Mouse (Mus musculus) intestine, embryonic 14.5 days (tissue): ENCODE data around the gene Mb21d2. TPM values are rescaled to one million over a fixed set of nuclear protein-coding genes. Genes with fewer than 3 reads are reported as not detected.
A peak's percentile ranks its signal among the peaks of the same experiment; 100 is the strongest.

ENCODE experiments used
- ATAC-seq: fragments of 200-750 bp; cut with Nextera tagmentation; replicated peaks from 2 replicates; pipeline ENCODE4 v1.8.0; 2017; ENCODE audit warnings: low read depth, moderate number of reproducible peaks, moderate TSS enrichment, moderate library complexity; ENCODE audit not compliant: low FRiP score, low TSS enrichment
- DNase-seq: peaks from one replicate; pipeline ENCODE4 v3.0.0-alpha.2; 2018; ENCODE audit warnings: low spot score
- H3K27ac ChIP-seq: fragments of 300-500 bp; sonication (generic); 2 replicates; pipeline ENCODE4 v1.5.1; 2014; ENCODE audit warnings: low read depth, mild to moderate bottlenecking, control low read depth
- H3K27me3 ChIP-seq: fragments of 300-500 bp; sonication (generic); replicated peaks from 2 replicates; pipeline ENCODE4 v1.6.1; 2014; ENCODE audit warnings: low read length, control low read depth; ENCODE audit not compliant: control insufficient read depth, insufficient read depth
- H3K36me3 ChIP-seq: fragments of 300-500 bp; sonication (generic); 2 replicates; pipeline ENCODE4 v1.6.1; 2014; ENCODE audit warnings: low read length, control low read depth; ENCODE audit not compliant: control insufficient read depth, insufficient read depth
- H3K4me1 ChIP-seq: fragments of 300-500 bp; sonication (generic); replicated peaks from 2 replicates; pipeline ENCODE4 v1.6.1; 2014; ENCODE audit warnings: low read length, control low read depth, mixed read lengths; ENCODE audit not compliant: control insufficient read depth, insufficient read depth
- H3K4me2 ChIP-seq: fragments of 300-500 bp; sonication (generic); 2 replicates; pipeline ENCODE4 v1.6.1; 2014; ENCODE audit warnings: low read length
- H3K4me3 ChIP-seq: fragments of 300-500 bp; sonication (generic); 2 replicates; pipeline ENCODE4 v1.5.1; 2014; ENCODE audit warnings: low read depth, low read length, control low read depth, mixed read lengths
- H3K9ac ChIP-seq: fragments of 300-500 bp; sonication (generic); 2 replicates; pipeline ENCODE4 v1.6.1; 2014; ENCODE audit warnings: mild to moderate bottlenecking, low read length
- H3K9me3 ChIP-seq: fragments of 300-500 bp; sonication (generic); 2 replicates; pipeline ENCODE4 v1.6.1; 2016; ENCODE audit warnings: low read length, control low read depth; ENCODE audit not compliant: control insufficient read depth
- WGBS: fragments of 180-500 bp; shearing (Covaris S2); extraction: QIAGEN DNeasy Blood & Tissue Kit; methylation state at CpG from one replicate; pipeline ENCODE4 v1.1.7; 2014; 5-methylcytosine and 5-hydroxymethylcytosine counted together
- polyA plus RNA-seq: library from polyadenylated mRNA; unstranded; fragments of >200 nt; fragmentation: Nextera tagmentation; extraction: Ambion mirVana; gene quantifications from 2 replicates; pipeline ENCODE4 v1.2.1, GENCODE M21; 2014

Mb21d2 gene
- polyA plus RNA-seq, 1 experiment from 2014 or later = 9.0 TPM

GRCm38 (mm10) chr16:28846123-28846522, 83.3 kb downstream of the Mb21d2 start:
- Histone ChIP-seq H3K36me3 (no peaks in the 10 kb centered on the region), H3K9ac (no peak overlapping the region), H3K4me3 (no peak overlapping the region), H3K27ac (no peak overlapping the region), H3K4me1 (peaks cover 5% of the 10 kb centered on the region; the same call in 1 of the 2 replicates), H3K27me3 (no peaks in the 10 kb centered on the region), H3K4me2 (no peak overlapping the region), H3K9me3 (peaks cover 5% of the 10 kb centered on the region; the same call in 1 of the 2 replicates)
- no peak for ATAC-seq
- DNase-seq = no peak
- 70% methylated on average over 11 of the region's 11 CpGs for WGBS

GRCm38 (mm10) chr16:28845336-28845735, 84.1 kb downstream of the Mb21d2 start:
- Histone ChIP-seq H3K27ac (no peak overlapping the region), H3K4me1 (no peaks in the 10 kb centered on the region), H3K9ac (no peak overlapping the region), H3K4me3 (no peak overlapping the region), H3K27me3 (no peaks in the 10 kb centered on the region), H3K4me2 (no peak overlapping the region), H3K36me3 (no peaks in the 10 kb centered on the region), H3K9me3 (peaks cover 5% of the 10 kb centered on the region; the same call in 1 of the 2 replicates)
- ATAC-seq (no peak), DNase-seq (no peak)
- 80% methylated on average over 3 of the region's 3 CpGs for WGBS

- Histone ChIP-seq H3K4me1 (no peaks in the 10 kb centered on the region), H3K36me3 (no peaks in the 10 kb centered on the region), H3K4me3 (no peak overlapping the region), H3K9me3 (no peaks in the 10 kb centered on the region), H3K4me2 (no peak overlapping the region), H3K27ac (no peak overlapping the region), H3K27me3 (no peaks in the 10 kb centered on the region), H3K9ac (no peak overlapping the region)
- DNase-seq (peak; percentile 55), ATAC-seq (0 out of 2 replicates have a peak, but pooled peaks have one; percentile 17)
- WGBS = 19% methylated on average over 11 of the region's 11 CpGs
These were observed 88.4 kb downstream of the Mb21d2 start for GRCm38 (mm10) chr16:28841102-28841501.

DNA sequence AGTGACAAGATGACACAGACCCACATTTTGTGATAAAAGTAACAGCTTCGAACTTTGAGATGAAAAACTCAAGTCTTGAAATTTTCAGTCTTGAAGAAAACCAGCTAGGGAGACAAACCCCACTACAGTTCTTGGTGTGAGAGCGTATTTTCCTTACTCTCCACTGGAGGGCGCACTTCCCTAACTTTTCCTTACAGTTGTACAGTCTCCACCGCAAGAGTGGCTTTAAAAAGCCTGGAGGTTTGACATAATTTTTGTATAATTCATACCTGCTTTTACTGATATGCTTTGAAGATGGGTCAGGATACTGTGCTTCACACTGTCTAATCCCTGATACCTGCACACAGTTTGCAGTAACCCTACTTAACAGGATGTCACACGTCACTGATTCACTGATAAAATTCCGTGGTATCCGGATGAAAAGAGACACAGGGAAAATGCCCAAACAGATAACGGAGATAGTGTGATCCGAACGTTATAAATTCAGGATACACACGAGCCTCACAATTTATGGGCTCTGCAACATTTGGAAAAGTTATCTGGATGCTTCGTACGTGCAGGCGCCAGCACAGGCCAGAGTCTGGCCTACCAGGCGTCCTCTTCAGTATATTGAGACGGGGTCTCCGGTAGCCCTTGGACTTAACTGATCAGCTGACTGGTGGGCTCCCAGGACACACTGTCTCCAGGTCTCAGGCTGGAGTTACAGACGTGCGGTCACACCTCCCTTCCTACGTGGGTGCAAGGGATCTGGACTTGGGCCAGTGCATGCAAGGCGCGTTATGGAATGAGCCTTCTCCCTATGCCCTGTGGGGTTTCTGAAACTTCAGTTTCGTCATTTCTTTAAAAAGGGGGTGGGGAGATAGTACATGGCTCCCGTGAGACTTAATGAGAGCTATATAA, 89.1 kb downstream of the Mb21d2 start:
- Histone ChIP-seq H3K9ac (no peak overlapping the region), H3K27ac (no peak overlapping the region), H3K27me3 (no peaks in the 10 kb centered on the region), H3K36me3 (no peaks in the 10 kb centered on the region), H3K4me3 (no peak overlapping the region), H3K9me3 (no peaks in the 10 kb centered on the region), H3K4me1 (no peaks in the 10 kb centered on the region), H3K4me2 (no peak overlapping the region)
- ATAC-seq = peak; percentile 63
- 39% methylated on average over 24 of the region's 24 CpGs for WGBS
- DNase-seq = peak; percentile 82

GRCm38 (mm10) chr16:28839575-28839974, 89.9 kb downstream of the Mb21d2 start:
- Histone ChIP-seq H3K36me3 (no peaks in the 10 kb centered on the region), H3K27ac (no peak overlapping the region), H3K4me1 (no peaks in the 10 kb centered on the region), H3K9me3 (no peaks in the 10 kb centered on the region), H3K27me3 (no peaks in the 10 kb centered on the region), H3K4me2 (no peak overlapping the region), H3K4me3 (no peak overlapping the region), H3K9ac (no peak overlapping the region)
- DNase-seq = no peak
- no peak for ATAC-seq
- 79% methylated on average over 9 of the region's 9 CpGs for WGBS

DNA sequence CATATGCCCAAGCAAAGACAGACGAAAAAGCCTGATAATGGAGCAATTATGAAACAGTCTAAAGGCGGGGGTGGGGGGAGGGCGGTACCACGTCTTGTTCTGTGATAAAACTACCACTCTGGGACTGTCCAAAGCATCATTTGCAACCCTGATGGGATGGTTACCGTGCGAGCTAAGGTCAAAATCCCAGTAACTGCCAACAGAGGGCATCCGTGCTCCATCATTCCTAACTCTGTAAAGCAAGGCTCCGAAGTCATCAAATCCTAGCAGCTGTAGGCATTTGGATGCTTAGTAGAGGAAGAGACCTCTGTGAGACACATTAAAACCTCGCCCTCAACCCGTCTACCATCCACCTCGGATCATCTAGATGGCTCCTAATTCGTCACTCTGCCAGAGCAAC, 91.5 kb downstream of the Mb21d2 start:
- WGBS = 19% methylated on average over 12 of the region's 12 CpGs
- Histone ChIP-seq H3K27ac (no peak overlapping the region), H3K9ac (no peak overlapping the region), H3K4me2 (no peak overlapping the region), H3K36me3 (no peaks in the 10 kb centered on the region), H3K9me3 (no peaks in the 10 kb centered on the region), H3K4me3 (no peak overlapping the region), H3K27me3 (no peaks in the 10 kb centered on the region), H3K4me1 (no peaks in the 10 kb centered on the region)
- ATAC-seq = no peak
- peak; percentile 83 for DNase-seq

- Histone ChIP-seq H3K4me2 (no peak overlapping the region), H3K27ac (no peak overlapping the region), H3K4me1 (no peaks in the 10 kb centered on the region), H3K4me3 (no peak overlapping the region), H3K9me3 (no peaks in the 10 kb centered on the region), H3K27me3 (no peaks in the 10 kb centered on the region), H3K36me3 (peaks cover 16% of the 10 kb centered on the region), H3K9ac (no peak overlapping the region)
- DNase-seq (no peak), ATAC-seq (no peak)
- WGBS = 69% methylated on average over 12 of the region's 12 CpGs
These were observed 97.3 kb downstream of the Mb21d2 start for GRCm38 (mm10) chr16:28832085-28832635.

- H3K9ac ChIP-seq = no peak overlapping the region
- no peak overlapping the region for H3K4me2 ChIP-seq
- peaks cover 22% of the 10 kb centered on the region for H3K36me3 ChIP-seq
- WGBS = 80% methylated on average over 10 of the region's 10 CpGs
- no peak overlapping the region for H3K4me3 ChIP-seq
- no peaks in the 10 kb centered on the region for H3K27me3 ChIP-seq
- H3K27ac ChIP-seq = no peak overlapping the region
- H3K9me3 ChIP-seq = no peaks in the 10 kb centered on the region
- no peaks in the 10 kb centered on the region for H3K4me1 ChIP-seq
- no peak for DNase-seq
- no peak for ATAC-seq
These were observed 100.1 kb downstream of the Mb21d2 start for GRCm38 (mm10) chr16:28829263-28829955.
